Mouse (Mus musculus) forelimb bud, embryonic 11.5 days (tissue): ENCODE results near the gene Slc6a20a.

Experiments used
- DNase-seq: peaks from one replicate; pipeline ENCODE4 v3.0.0-alpha.2; 2012; ENCODE audit warnings: low read depth, low spot score

The Slc6a20a gene

GRCm38 (mm10) chr9:123638231-123638630, 40.5 kb downstream of the Slc6a20a start:
- DNase-seq = no peak

- no peak for DNase-seq
Measured at GRCm38 (mm10) chr9:123636771-123637170, 41.9 kb downstream of the Slc6a20a start.

- no peak for DNase-seq
Measured at GRCm38 (mm10) chr9:123632993-123633392, 45.7 kb downstream of the Slc6a20a start.

- no peak for DNase-seq
Measured at GRCm38 (mm10) chr9:123632281-123632680, 46.4 kb downstream of the Slc6a20a start, which contains the start of gene Slc6a20b. Slc6a20b (minus strand) TSS chr9:123632565.

GRCm38 (mm10) chr9:123631666-123632065, 47.0 kb downstream of the Slc6a20a start:
- DNase-seq = no peak

GRCm38 (mm10) chr9:123625821-123626220, 52.9 kb downstream of the Slc6a20a start:
- DNase-seq = no peak

GRCm38 (mm10) chr9:123624741-123625140, 53.9 kb downstream of the Slc6a20a start:
- no peak for DNase-seq

- no peak for DNase-seq
Measured at GRCm38 (mm10) chr9:123620311-123621098, 58.2 kb downstream of the Slc6a20a start.

- no peak for DNase-seq
Measured at GRCm38 (mm10) chr9:123601529-123601928, 77.2 kb downstream of the Slc6a20a start.

GRCm38 (mm10) chr9:123597376-123597775, 81.3 kb downstream of the Slc6a20a start:
- no peak for DNase-seq

GRCm38 (mm10) chr9:123596910-123597309, 81.8 kb downstream of the Slc6a20a start:
- no peak for DNase-seq

- no peak for DNase-seq
Measured at GRCm38 (mm10) chr9:123595194-123595593, 83.5 kb downstream of the Slc6a20a start.

GRCm38 (mm10) chr9:123589240-123589910, 89.3 kb downstream of the Slc6a20a start:
- no peak for DNase-seq
